Mouse (Mus musculus): ENCODE data around the gene Pmepa1. TPM values are rescaled to one million over a fixed set of nuclear protein-coding genes. Genes with fewer than 3 reads are reported as not detected.

Pmepa1 gene
- polyA plus RNA-seq, 1 experiment: 25.1 TPM

GRCm38 (mm10) chr2:173270196-173270595 lies 6.1 kb downstream of the Pmepa1 start:
- H3K27ac ChIP-seq (ENCODE audit: insufficient read depth, low read length): no peak overlapping the region
- H3K27me3 ChIP-seq (ENCODE audit: control insufficient read depth, insufficient read depth, low read length, poor library complexity, severe bottlenecking): no peaks in the 10 kb centered on the region
- no peaks in the 10 kb centered on the region for H3K9me3 ChIP-seq (replicated peaks; ENCODE audit: control insufficient read depth, insufficient read depth, low read length, poor library complexity, severe bottlenecking)
- TF ChIP-seq EP300 (IDR thresholded peaks at IDR 0.05; ENCODE audit: insufficient read depth, low read depth, low read length): no peak
- no peak for TF ChIP-seq CTCF (IDR thresholded peaks at IDR 0.05; ENCODE audit: low read depth, low read length)
- TF ChIP-seq POLR2A (IDR thresholded peaks at IDR 0.05; ENCODE audit: insufficient read depth, low read length): no peak
- no peak overlapping the region for H3K9ac ChIP-seq (ENCODE audit: low read depth, poor library complexity, severe bottlenecking)
- no peaks in the 10 kb centered on the region for H3K36me3 ChIP-seq (ENCODE audit: control insufficient read depth, insufficient read depth, low read length, poor library complexity, severe bottlenecking)
- H3K4me1 ChIP-seq (ENCODE audit: control insufficient read depth, insufficient read depth, low read length): peaks cover 17% of the 10 kb centered on the region
- H3K4me3 ChIP-seq (ENCODE audit: low read depth, low read length): no peak overlapping the region

DNA sequence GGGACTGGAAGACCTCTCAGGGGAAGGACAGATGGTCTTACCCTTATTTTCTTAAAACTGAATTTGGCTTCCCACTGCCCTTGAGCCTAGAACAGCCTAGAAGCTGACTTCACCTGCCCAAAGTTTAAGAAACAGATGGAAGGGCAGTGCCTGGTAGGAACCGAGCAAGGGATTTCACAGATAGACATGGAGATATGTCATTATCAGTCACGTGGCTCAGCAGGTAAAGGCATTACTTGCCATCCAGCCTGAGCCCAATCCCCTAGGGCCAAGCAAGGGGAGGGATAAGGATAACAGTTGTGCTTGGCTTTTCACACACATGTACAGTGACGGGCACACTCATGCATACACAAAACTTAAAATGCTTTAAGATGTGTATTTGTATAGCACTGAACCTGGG lies 8.8 kb downstream of the Pmepa1 start:
- Histone ChIP-seq H3K4me1 (ENCODE audit: control insufficient read depth, insufficient read depth, low read length) (peaks cover 21% of the 10 kb centered on the region), H3K9me3 (replicated peaks; ENCODE audit: control insufficient read depth, insufficient read depth, low read length, poor library complexity, severe bottlenecking) (no peaks in the 10 kb centered on the region), H3K9ac (ENCODE audit: low read depth, poor library complexity, severe bottlenecking) (no peak overlapping the region), H3K27me3 (ENCODE audit: control insufficient read depth, insufficient read depth, low read length, poor library complexity, severe bottlenecking) (no peaks in the 10 kb centered on the region), H3K36me3 (ENCODE audit: control insufficient read depth, insufficient read depth, low read length, poor library complexity, severe bottlenecking) (no peaks in the 10 kb centered on the region), H3K27ac (ENCODE audit: insufficient read depth, low read length) (no peak overlapping the region), H3K4me3 (ENCODE audit: low read depth, low read length) (no peak overlapping the region)
- TF ChIP-seq EP300 (IDR thresholded peaks at IDR 0.05; ENCODE audit: insufficient read depth, low read depth, low read length) (no peak), CTCF (IDR thresholded peaks at IDR 0.05; ENCODE audit: low read depth, low read length) (no peak), POLR2A (IDR thresholded peaks at IDR 0.05; ENCODE audit: insufficient read depth, low read length) (no peak)

DNA sequence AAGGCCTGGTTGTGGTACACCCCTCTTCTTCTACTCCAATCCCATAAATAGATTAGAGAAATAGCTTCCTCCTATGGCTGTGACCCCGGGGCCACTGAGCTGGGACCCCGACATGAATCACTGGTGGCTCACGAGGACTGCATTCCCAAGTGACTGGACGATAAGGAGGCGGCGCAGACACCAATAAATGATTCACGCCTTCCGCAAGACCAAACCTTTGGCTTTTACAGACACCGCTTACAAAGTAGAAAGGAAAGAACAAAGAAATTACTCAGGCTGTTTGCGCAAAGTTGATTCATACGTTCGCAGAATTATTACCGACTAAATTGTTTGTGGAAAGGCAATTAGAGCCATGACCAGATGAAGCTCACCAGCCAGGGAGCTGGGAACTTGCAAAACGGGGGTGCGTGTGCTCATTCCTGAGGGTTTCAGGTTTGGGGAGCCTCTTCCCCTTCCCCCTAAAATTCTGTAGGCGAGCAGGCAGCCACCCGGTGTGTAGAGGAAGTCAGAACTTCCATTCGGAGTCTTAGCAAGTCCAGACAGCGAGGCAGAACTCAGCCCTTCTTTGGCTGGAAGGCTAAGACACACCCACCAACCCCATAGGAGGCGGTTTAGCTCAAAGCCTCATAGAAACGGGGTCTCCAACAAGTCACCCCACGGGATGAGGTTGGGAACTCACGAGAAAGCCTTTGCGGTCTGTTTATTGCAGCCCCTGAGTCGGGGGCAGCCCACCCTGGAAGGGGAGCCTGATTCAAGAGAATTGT lies 9.8 kb downstream of the Pmepa1 start:
- TF ChIP-seq CTCF (IDR thresholded peaks at IDR 0.05; ENCODE audit: low read depth, low read length): no peak
- Histone ChIP-seq H3K27ac (ENCODE audit: insufficient read depth, low read length) (no peak overlapping the region), H3K9me3 (replicated peaks; ENCODE audit: control insufficient read depth, insufficient read depth, low read length, poor library complexity, severe bottlenecking) (no peaks in the 10 kb centered on the region), H3K4me3 (ENCODE audit: low read depth, low read length) (no peak overlapping the region), H3K4me1 (ENCODE audit: control insufficient read depth, insufficient read depth, low read length) (peaks cover 24% of the 10 kb centered on the region), H3K36me3 (ENCODE audit: control insufficient read depth, insufficient read depth, low read length, poor library complexity, severe bottlenecking) (no peaks in the 10 kb centered on the region), H3K9ac (ENCODE audit: low read depth, poor library complexity, severe bottlenecking) (no peak overlapping the region), H3K27me3 (ENCODE audit: control insufficient read depth, insufficient read depth, low read length, poor library complexity, severe bottlenecking) (no peaks in the 10 kb centered on the region)

DNA sequence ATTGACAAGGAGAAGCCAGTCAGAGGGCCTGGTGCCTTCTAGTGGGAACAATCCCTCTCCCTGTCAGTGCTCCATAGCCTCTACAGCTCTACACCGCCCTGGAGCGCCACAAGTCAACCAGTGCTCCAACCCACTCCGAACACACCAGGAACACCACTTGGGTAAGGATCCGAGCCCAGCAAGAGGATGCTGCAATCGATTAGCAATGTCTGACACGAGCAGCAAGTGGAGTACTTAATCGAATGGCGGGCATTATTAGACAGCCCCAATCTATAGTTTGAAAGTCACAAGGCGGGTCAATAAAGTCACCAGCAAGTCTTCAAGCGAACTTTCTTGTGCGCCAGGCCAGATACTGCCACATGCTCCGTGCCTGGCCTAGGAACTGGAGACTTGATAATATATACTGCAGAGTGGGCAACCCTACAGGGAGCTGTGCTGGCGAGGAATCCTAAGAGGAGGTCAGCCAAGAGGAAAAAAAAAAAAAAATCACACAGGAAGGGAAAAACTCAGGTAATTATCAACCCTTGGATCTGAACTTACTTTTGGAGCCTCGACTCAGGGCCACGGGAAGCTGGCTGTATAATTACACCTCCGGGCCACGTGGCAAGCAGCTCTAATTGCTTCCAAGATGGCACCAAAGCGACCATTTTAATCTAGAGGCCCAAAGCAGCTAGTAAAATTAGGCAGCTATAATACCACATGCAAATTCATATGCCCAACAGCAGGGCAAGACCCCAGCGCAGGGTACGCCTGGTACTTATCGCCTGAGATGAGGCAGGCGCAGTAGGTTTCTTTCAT lies 10.7 kb downstream of the Pmepa1 start:
- H3K4me3 ChIP-seq (ENCODE audit: low read depth, low read length): no peak overlapping the region
- no peak overlapping the region for H3K27ac ChIP-seq (ENCODE audit: insufficient read depth, low read length)
- no peaks in the 10 kb centered on the region for H3K9me3 ChIP-seq (replicated peaks; ENCODE audit: control insufficient read depth, insufficient read depth, low read length, poor library complexity, severe bottlenecking)
- no peak overlapping the region for H3K9ac ChIP-seq (ENCODE audit: low read depth, poor library complexity, severe bottlenecking)
- no peak for TF ChIP-seq CTCF (IDR thresholded peaks at IDR 0.05; ENCODE audit: low read depth, low read length)
- H3K36me3 ChIP-seq (ENCODE audit: control insufficient read depth, insufficient read depth, low read length, poor library complexity, severe bottlenecking): no peaks in the 10 kb centered on the region
- no peaks in the 10 kb centered on the region for H3K27me3 ChIP-seq (ENCODE audit: control insufficient read depth, insufficient read depth, low read length, poor library complexity, severe bottlenecking)
- peaks cover 27% of the 10 kb centered on the region for H3K4me1 ChIP-seq (ENCODE audit: control insufficient read depth, insufficient read depth, low read length)

- Histone ChIP-seq H3K9me3 (replicated peaks; ENCODE audit: control insufficient read depth, insufficient read depth, low read length, poor library complexity, severe bottlenecking) (no peaks in the 10 kb centered on the region), H3K27ac (ENCODE audit: insufficient read depth, low read length) (no peak overlapping the region), H3K36me3 (ENCODE audit: control insufficient read depth, insufficient read depth, low read length, poor library complexity, severe bottlenecking) (no peaks in the 10 kb centered on the region), H3K4me3 (ENCODE audit: low read depth, low read length) (no peak overlapping the region), H3K27me3 (ENCODE audit: control insufficient read depth, insufficient read depth, low read length, poor library complexity, severe bottlenecking) (no peaks in the 10 kb centered on the region), H3K9ac (ENCODE audit: low read depth, poor library complexity, severe bottlenecking) (no peak overlapping the region), H3K4me1 (ENCODE audit: control insufficient read depth, insufficient read depth, low read length) (peaks cover 29% of the 10 kb centered on the region)
- no peak for TF ChIP-seq POLR2A (IDR thresholded peaks at IDR 0.05; ENCODE audit: insufficient read depth, low read length)
- TF ChIP-seq CTCF (IDR thresholded peaks at IDR 0.05; ENCODE audit: low read depth, low read length): no peak
- TF ChIP-seq EP300 (IDR thresholded peaks at IDR 0.05; ENCODE audit: insufficient read depth, low read depth, low read length): no peak
Observed at GRCm38 (mm10) chr2:173264467-173265128, 11.7 kb downstream of the Pmepa1 start.
